ENCODE assay signal across 10 mouse cellular contexts in genomic region chr8:109360081-109360715, GRCm38 (mm10).
DNase-seq lines count a peak whose midpoint lies in the region; ATAC-seq and TF ChIP-seq lines count a peak whose summit lies in the region.
"Had no signal": no experiment of that assay in that cellular context is flagged by ENCODE, and none has a peak within 500 bp of the region (broad histone marks: within the 10 kb centered on the region; RNA-seq: fewer than 3 reads in every experiment).

No protein-coding gene starts in this region.

- H3K4me3 ChIP-seq in liver, embryonic 11.5 days (ENCODE audit: low read depth, low read length), result no peak overlapping the region
- no peak overlapping the region for H3K4me3 ChIP-seq in liver, embryonic 12.5 days
- peak overlapping the region; percentile 31; the same call in 1 of the 2 replicates for H3K4me3 ChIP-seq in embryonic facial prominence, embryonic 15.5 days (replicated peaks)
- peak overlapping the region; percentile 11; the same call in 1 of the 2 replicates for H3K4me3 ChIP-seq in intestine, postnatal 0 days (ENCODE audit: low read depth, low read length)

- no peaks in the 10 kb centered on the region for H3K27me3 ChIP-seq in liver, embryonic 11.5 days (replicated peaks; ENCODE audit: control insufficient read depth, insufficient read depth, low read length)
- 0 out of 2 replicates have a peak, but pooled peaks cover 10% of the 10 kb centered on the region for H3K27me3 ChIP-seq in liver, embryonic 12.5 days (replicated peaks)
- no peaks in the 10 kb centered on the region for H3K27me3 ChIP-seq in embryonic facial prominence, embryonic 15.5 days
- no peaks in the 10 kb centered on the region for H3K27me3 ChIP-seq in intestine, postnatal 0 days (replicated peaks; ENCODE audit: control insufficient read depth, insufficient read depth, low read length)

- no peak for DNase-seq in liver, embryonic 11.5 days (ENCODE audit: low spot score)
- peak; percentile 77 for DNase-seq in retina, postnatal 1 day
- DNase-seq in layer of hippocampus, adult 9-11 months, result no peak
- DNase-seq in cerebellum, adult 9-10 months, result no peak
- DNase-seq: kidney, adult 8-10 months had no signal

- H3K27ac ChIP-seq in liver, embryonic 11.5 days (ENCODE audit: low read depth, low read length), result no peak overlapping the region
- H3K27ac ChIP-seq in liver, embryonic 12.5 days, result no peak overlapping the region
- no peak overlapping the region for H3K27ac ChIP-seq in embryonic facial prominence, embryonic 15.5 days (replicated peaks)
- peak overlapping the region; percentile 85; the same call in 1 of the 2 replicates for H3K27ac ChIP-seq in intestine, postnatal 0 days (ENCODE audit: low read depth, low read length)
- H3K27ac ChIP-seq: macrophage had no signal

- no peaks in the 10 kb centered on the region for H3K36me3 ChIP-seq in liver, embryonic 11.5 days (ENCODE audit: control insufficient read depth, insufficient read depth, low read length)
- no peaks in the 10 kb centered on the region for H3K36me3 ChIP-seq in liver, embryonic 12.5 days
- no peaks in the 10 kb centered on the region for H3K36me3 ChIP-seq in embryonic facial prominence, embryonic 15.5 days
- no peaks in the 10 kb centered on the region for H3K36me3 ChIP-seq in intestine, postnatal 0 days (ENCODE audit: control insufficient read depth, insufficient read depth)

- H3K9me3 ChIP-seq in liver, embryonic 11.5 days (ENCODE audit: control insufficient read depth, low read length), result no peaks in the 10 kb centered on the region
- no peaks in the 10 kb centered on the region for H3K9me3 ChIP-seq in liver, embryonic 12.5 days (replicated peaks)
- H3K9me3 ChIP-seq in embryonic facial prominence, embryonic 15.5 days (replicated peaks), result no peaks in the 10 kb centered on the region
- no peaks in the 10 kb centered on the region for H3K9me3 ChIP-seq in intestine, postnatal 0 days (ENCODE audit: control insufficient read depth)

- no peak for ATAC-seq in liver, embryonic 11.5 days (replicated peaks; ENCODE audit: low FRiP score)
- no peak for ATAC-seq in liver, embryonic 12.5 days
- no peak for ATAC-seq in embryonic facial prominence, embryonic 15.5 days (ENCODE audit: insufficient number of reproducible peaks, low FRiP score, low TSS enrichment, low read depth)
- ATAC-seq in intestine, postnatal 0 days, result no peak
- ATAC-seq in erythroid progenitor cell, adult 5-6 weeks (replicated peaks; ENCODE audit: low FRiP score, poor library complexity, severe bottlenecking), result no peak

- no peaks in the 10 kb centered on the region for H3K4me1 ChIP-seq in liver, embryonic 11.5 days (replicated peaks; ENCODE audit: control insufficient read depth, insufficient read depth, low read length)
- H3K4me1 ChIP-seq in liver, embryonic 12.5 days, result no peaks in the 10 kb centered on the region
- H3K4me1 ChIP-seq in embryonic facial prominence, embryonic 15.5 days, result peaks cover 10% of the 10 kb centered on the region; the same call in 1 of the 2 replicates
- 0 out of 2 replicates have a peak, but pooled peaks cover 4% of the 10 kb centered on the region for H3K4me1 ChIP-seq in intestine, postnatal 0 days (replicated peaks; ENCODE audit: control insufficient read depth, insufficient read depth, low read length)

- no peak overlapping the region for H3K9ac ChIP-seq in liver, embryonic 11.5 days (ENCODE audit: low read depth, low read length)
- H3K9ac ChIP-seq in liver, embryonic 12.5 days, result no peak overlapping the region
- no peak overlapping the region for H3K9ac ChIP-seq in embryonic facial prominence, embryonic 15.5 days
- peak overlapping the region; percentile 17; the same call in 1 of the 2 replicates for H3K9ac ChIP-seq in intestine, postnatal 0 days (ENCODE audit: low read depth, low read length)

- TF ChIP-seq CTCF in intestine, postnatal 0 days (IDR thresholded peaks at IDR 0.05; ENCODE audit: low read depth), result no peak

- peak overlapping the region; percentile 22; the same call in 1 of the 2 replicates for H3K4me2 ChIP-seq in liver, embryonic 11.5 days
- no peak overlapping the region for H3K4me2 ChIP-seq in liver, embryonic 12.5 days
- peak overlapping the region; percentile 47 for H3K4me2 ChIP-seq in embryonic facial prominence, embryonic 15.5 days (replicated peaks)
- H3K4me2 ChIP-seq in intestine, postnatal 0 days (replicated peaks; ENCODE audit: low read depth), result peak overlapping the region; percentile 54

- WGBS in liver, embryonic 11.5 days, result 43% methylated on average over 14 of the region's 14 CpGs
- WGBS in liver, embryonic 12.5 days (ENCODE audit: insufficient replicate concordance), result 36% methylated on average over 14 of the region's 14 CpGs
- 16% methylated on average over 14 of the region's 14 CpGs for WGBS in embryonic facial prominence, embryonic 15.5 days
- WGBS in intestine, postnatal 0 days, result 21% methylated on average over 14 of the region's 14 CpGs

Comparison
In these comparisons a context has a peak if more than half of its experiments do, and no peak if none do; other contexts are left out.
1. H3K4me3 ChIP-seq: peak in embryonic facial prominence, embryonic 15.5 days (single experiment) and intestine, postnatal 0 days (single experiment); none in liver, embryonic 11.5 days (single experiment) and liver, embryonic 12.5 days (single experiment).